Mouse (Mus musculus): ENCODE data around the gene Trim32. TPM values are rescaled to one million over a fixed set of nuclear protein-coding genes. Genes with fewer than 3 reads are reported as not detected.

Gene Trim32
- 0.37 and 2.5 TPM in 2 replicates for polyA plus RNA-seq (2012; ENCODE audit: low replicate concordance)

DNA sequence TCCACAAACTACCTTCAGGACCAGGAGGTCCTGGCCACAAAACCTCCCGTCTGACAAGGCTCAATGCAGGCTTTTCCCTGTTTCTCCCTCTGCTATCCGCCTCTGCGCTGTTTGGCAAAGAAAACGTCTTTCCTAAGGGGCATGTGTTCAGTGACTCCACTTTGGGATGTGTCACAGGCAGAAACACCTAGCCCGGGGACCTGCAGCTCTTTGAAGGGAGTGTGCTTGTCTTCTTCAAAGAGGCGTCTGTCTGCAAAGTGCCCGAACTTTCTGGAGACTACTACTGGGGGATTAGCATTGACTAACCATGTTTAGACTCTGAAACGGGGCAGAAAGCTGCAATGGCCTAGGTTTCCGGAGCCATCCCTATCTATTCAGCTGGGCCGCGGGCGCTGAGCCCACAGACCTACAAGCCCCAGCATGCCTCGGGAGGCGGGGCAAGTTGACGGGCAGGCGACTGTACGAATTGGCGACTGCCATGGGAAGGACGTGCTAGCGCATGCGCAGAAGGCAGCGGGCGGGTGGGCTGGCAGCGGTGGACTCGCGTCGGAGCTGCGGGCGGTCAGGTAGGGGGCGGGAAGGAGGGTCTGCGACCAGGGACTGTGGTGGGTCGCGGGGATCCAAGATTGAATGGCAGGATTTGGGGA lies at the start of gene Trim32:
Gene Trim32 (plus strand): TSS at position 483 of the 647 bp plus-strand sequence.

Data from leukemia stem cell, adult 10-12 weeks (primary cell).